Mouse (Mus musculus) heart, adult 2 months (tissue): ENCODE data around the gene Bach2. TPM values are rescaled to one million over a fixed set of nuclear protein-coding genes. Genes with fewer than 3 reads are reported as not detected.

Experiments
- DNase-seq, 2 experiments: peaks; one replicate each; pipeline ENCODE4 v3.0.0; 2021
- H3K27ac ChIP-seq: fragments of 200-600 bp; 2 replicates; pipeline ENCODE4 v1.8.1; 2022
- H3K27me3 ChIP-seq: fragments of 200-500 bp; 2 replicates; pipeline ENCODE4 v1.6.1; 2012; ENCODE audit warnings: mild to moderate bottlenecking, low read length, inconsistent platforms, mixed read lengths; ENCODE audit not compliant: control insufficient read depth, insufficient read depth
- H3K36me3 ChIP-seq: fragments of 200-500 bp; 2 replicates; pipeline ENCODE4 v1.6.1; 2012; ENCODE audit warnings: low read length, inconsistent platforms; ENCODE audit not compliant: control insufficient read depth, insufficient read depth
- H3K4me1 ChIP-seq: fragments of 200-500 bp; 2 replicates; pipeline ENCODE4 v1.6.1; 2011; ENCODE audit warnings: low read length; ENCODE audit not compliant: control insufficient read depth, insufficient read depth
- H3K4me3 ChIP-seq: fragments of 200-600 bp; 2 replicates; pipeline ENCODE4 v1.8.1; 2022
- H3K79me2 ChIP-seq: fragments of 200-500 bp; replicated peaks from 2 replicates; pipeline ENCODE4 v1.6.1; 2012; ENCODE audit warnings: mild to moderate bottlenecking, inconsistent platforms, low read length, moderate library complexity, mixed read lengths; ENCODE audit not compliant: control insufficient read depth, insufficient read depth
- H3K9ac ChIP-seq: fragments of 200-500 bp; 2 replicates; pipeline ENCODE4 v1.6.1; 2012; ENCODE audit warnings: low read depth, mild to moderate bottlenecking, control low read depth, inconsistent platforms, low read length, mixed read lengths
- CTCF ChIP-seq: fragments of 200-600 bp; IDR thresholded peaks from 2 replicates; pipeline ENCODE4 v1.8.1; 2022; ENCODE audit warnings: antibody characterized with exemption, mild to moderate bottlenecking, moderate library complexity
- EP300 ChIP-seq: fragments of 200-500 bp; IDR thresholded peaks from 2 replicates; pipeline ENCODE4 v1.6.1; 2011; ENCODE audit warnings: low read depth, low read length, control low read depth; ENCODE audit not compliant: insufficient read depth
- POLR2A ChIP-seq: fragments of 200-500 bp; IDR thresholded peaks from 2 replicates; pipeline ENCODE4 v1.6.1; 2011; ENCODE audit warnings: mild to moderate bottlenecking, low read depth, low read length, control low read depth; ENCODE audit not compliant: insufficient read depth
- WGBS: fragments of 180-500 bp; shearing (Covaris S2); methylation state at CpG from one replicate; pipeline ENCODE4 v1.1.7; 2018; 5-methylcytosine and 5-hydroxymethylcytosine counted together
- intact Hi-C: fragments of 180-260 bp; cut with DNase I; formaldehyde crosslinking; loops from one replicate; pipeline ENCODE4 v1.15.1; 2025
- polyA plus RNA-seq: library from polyadenylated mRNA; depleted of rRNA; stranded (reverse); fragments of >200 nt; gene quantifications from 2 replicates; pipeline ENCODE4 v1.2.3, GENCODE M21; 2012
- total RNA-seq, 2 experiments: library from RNA; stranded (reverse); gene quantifications; 2 replicates each; pipeline ENCODE4 v1.2.3; 2021

The Bach2 gene
- total and polyA plus RNA-seq, 3 experiments, result 2.4 to 4.2 (median 3.9) TPM

- Histone ChIP-seq H3K4me1 (peaks cover 2% of the 10 kb centered on the region; the same call in 1 of the 2 replicates), H3K4me3 (peak overlapping the region; percentile 72), H3K27me3 (no peaks in the 10 kb centered on the region), H3K79me2 (no peaks in the 10 kb centered on the region), H3K27ac (peak overlapping the region; percentile 95), H3K9ac (peak overlapping the region; percentile 90), H3K36me3 (no peaks in the 10 kb centered on the region)
- peak; percentile 79 to 83 for DNase-seq
- TF ChIP-seq CTCF (peak; percentile 69), EP300 (0 out of 2 replicates have a peak, but pooled peaks have one; percentile 42), POLR2A (no peak)
- under 1% methylated on average over 26 of the region's 26 CpGs for WGBS
- intact Hi-C loops, result loop anchor here (1.0 to 5.0 kb wide), 5 partner anchors 37 to 333 kb away; no protein-coding TSS in a partner anchor
Measured at GRCm38 (mm10) chr4:32239749-32240131, 1.1 kb downstream of the Bach2 start.

DNA sequence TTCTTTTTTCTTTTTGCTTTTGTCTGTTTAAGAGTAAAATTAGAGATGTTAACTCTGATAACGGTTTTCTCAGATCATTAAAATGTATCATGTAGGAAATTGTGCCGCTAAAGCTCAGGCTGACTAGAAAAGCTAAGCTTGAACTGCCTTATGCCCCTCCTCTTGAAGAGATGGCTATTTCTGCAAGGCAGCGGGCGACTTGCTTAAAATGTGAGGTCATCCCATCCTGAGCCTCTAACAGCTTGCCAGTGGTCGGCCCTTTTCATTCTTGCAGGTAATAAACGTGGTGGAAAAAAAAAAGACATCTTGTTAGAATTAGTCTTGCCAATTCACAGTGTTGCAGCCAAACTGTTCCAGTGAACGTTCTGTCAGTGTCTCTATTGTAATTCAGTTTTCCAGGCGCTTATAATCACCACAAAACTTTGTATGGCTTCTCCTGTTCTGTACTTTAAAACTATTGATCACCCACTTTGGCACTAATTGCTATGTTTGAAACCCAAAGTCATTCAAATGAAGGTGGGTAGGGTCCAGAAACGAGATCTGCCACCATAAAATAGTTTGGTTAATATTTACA is 1.9 kb downstream of the Bach2 start:
- 53% methylated on average over 9 of the region's 9 CpGs for WGBS
- Histone ChIP-seq H3K9ac (no peak overlapping the region), H3K27me3 (no peaks in the 10 kb centered on the region), H3K36me3 (no peaks in the 10 kb centered on the region), H3K4me3 (no peak overlapping the region), H3K4me1 (peaks cover 2% of the 10 kb centered on the region; the same call in 1 of the 2 replicates), H3K79me2 (no peaks in the 10 kb centered on the region), H3K27ac (no peak overlapping the region; the same call in 1 of the 2 replicates)
- TF ChIP-seq POLR2A (no peak), CTCF (no peak), EP300 (no peak)
- intact Hi-C loops, result no loop called here
- DNase-seq, result no peak

DNA sequence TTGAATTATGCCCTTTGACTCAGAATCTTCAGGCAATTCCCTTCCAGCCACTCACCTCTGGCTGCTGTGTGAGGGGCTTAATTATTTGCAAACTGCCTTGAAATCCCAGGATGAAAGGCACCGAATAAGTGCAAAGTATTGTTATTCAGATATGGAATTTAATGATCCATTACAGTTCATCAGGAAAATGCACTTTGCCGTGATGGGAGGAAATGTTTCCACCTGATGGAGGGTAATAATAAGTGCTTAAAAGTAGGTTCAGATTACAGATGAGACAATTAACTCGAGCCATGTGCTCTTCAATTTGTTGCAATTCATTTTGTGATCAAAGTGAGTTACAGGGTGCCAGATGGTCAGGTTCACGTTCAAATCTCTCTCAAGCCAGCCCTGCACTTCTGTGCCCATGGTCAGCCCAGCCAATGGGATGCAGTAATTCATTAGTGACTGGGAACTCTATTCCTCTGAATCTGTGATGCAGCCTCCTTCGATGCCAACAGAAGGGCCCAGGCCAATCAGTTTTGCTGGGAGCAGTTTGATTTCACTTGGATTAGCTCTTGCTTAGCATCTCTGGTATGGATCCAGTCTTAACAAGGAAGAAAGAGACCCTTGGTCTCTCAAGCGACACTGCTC is 2.9 kb downstream of the Bach2 start:
- Histone ChIP-seq H3K27me3 (no peaks in the 10 kb centered on the region), H3K9ac (no peak overlapping the region), H3K27ac (no peak overlapping the region), H3K36me3 (no peaks in the 10 kb centered on the region), H3K79me2 (no peaks in the 10 kb centered on the region), H3K4me3 (no peak overlapping the region), H3K4me1 (peaks cover 2% of the 10 kb centered on the region; the same call in 1 of the 2 replicates)
- no peak for DNase-seq
- no peak for TF ChIP-seq POLR2A
- no peak for TF ChIP-seq CTCF
- no peak for TF ChIP-seq EP300
- WGBS, result 87% methylated on average over 6 of the region's 6 CpGs
- intact Hi-C loops, result no loop called here

- no peak for TF ChIP-seq CTCF
- TF ChIP-seq POLR2A, result no peak
- no peak for TF ChIP-seq EP300
- Histone ChIP-seq H3K79me2 (no peaks in the 10 kb centered on the region), H3K9ac (no peak overlapping the region), H3K27me3 (no peaks in the 10 kb centered on the region), H3K36me3 (no peaks in the 10 kb centered on the region), H3K4me1 (peaks cover 5% of the 10 kb centered on the region), H3K4me3 (no peak overlapping the region), H3K27ac (no peak overlapping the region)
- DNase-seq, result no peak
- 87% methylated on average over 6 of the region's 6 CpGs for WGBS
- intact Hi-C loops, result no loop called here
Measured at GRCm38 (mm10) chr4:32242122-32242615, 3.6 kb downstream of the Bach2 start.

DNA sequence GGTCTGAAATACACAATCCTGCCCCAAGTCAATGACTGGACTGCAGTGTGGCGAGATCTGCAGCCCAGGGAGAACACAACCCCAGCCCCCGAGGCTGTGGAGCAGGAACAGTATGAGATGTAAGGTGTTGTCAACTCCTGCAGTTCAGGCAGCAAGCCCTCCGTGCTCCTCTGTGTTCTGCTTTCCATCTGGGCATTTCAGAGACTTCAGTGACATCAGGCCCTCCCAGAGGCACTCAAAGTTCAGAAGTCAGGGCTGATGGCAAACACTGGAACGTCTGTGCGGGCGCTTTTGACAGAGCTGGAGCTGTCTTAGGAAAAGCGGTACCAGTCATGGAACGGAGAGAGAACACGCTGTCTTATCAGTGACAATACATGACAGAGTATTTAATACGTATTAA is 4.9 kb downstream of the Bach2 start:
- intact Hi-C loops, result no loop called here
- Histone ChIP-seq H3K27me3 (no peaks in the 10 kb centered on the region), H3K4me3 (no peak overlapping the region), H3K79me2 (no peaks in the 10 kb centered on the region), H3K27ac (no peak overlapping the region), H3K36me3 (no peaks in the 10 kb centered on the region), H3K4me1 (peaks cover 12% of the 10 kb centered on the region), H3K9ac (no peak overlapping the region)
- TF ChIP-seq EP300 (no peak), CTCF (no peak), POLR2A (no peak)
- DNase-seq, result no peak
- 80% methylated on average over 10 of the region's 10 CpGs for WGBS

DNA sequence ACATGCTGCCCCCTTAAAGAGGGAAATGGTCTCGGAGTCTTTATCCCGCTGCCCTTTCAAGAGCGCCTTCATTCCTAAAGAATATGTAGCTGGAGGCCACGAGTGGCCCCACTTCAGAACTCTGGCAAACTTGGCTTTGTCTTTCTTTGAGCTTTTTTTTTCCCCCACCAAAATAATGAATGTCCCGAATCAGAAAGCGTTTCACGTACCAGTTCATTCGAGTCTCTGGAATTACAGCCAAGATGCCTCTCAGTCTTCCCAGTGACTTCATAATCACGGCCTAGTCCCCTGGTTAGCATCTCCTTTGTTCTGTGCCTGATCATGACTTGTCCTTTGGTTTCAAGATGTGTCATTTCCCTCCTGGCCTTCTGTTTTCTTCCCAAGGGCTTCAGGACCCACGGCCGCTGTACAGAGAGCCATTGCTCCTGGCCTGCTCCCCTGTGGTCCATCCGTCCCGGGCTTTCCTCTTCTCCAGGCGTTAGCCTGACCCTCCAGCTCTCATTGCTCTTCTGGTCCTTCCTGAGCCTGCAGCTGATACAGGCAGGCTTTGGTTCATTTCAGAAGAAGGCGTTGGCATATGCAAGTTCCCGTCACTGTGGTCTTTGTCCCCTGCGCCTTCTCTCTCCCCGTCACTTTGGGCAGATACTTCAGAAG is 5.6 kb downstream of the Bach2 start:
- no peak overlapping the region for H3K9ac ChIP-seq
- H3K79me2 ChIP-seq, result no peaks in the 10 kb centered on the region
- H3K27ac ChIP-seq, result no peak overlapping the region
- no peaks in the 10 kb centered on the region for H3K36me3 ChIP-seq
- DNase-seq, result no peak
- H3K4me3 ChIP-seq, result no peak overlapping the region
- intact Hi-C loops, result no loop called here
- H3K27me3 ChIP-seq, result no peaks in the 10 kb centered on the region
- WGBS, result 74% methylated on average over 18 of the region's 18 CpGs
- no peak for TF ChIP-seq POLR2A
- no peak for TF ChIP-seq EP300
- TF ChIP-seq CTCF, result no peak
- peaks cover 12% of the 10 kb centered on the region for H3K4me1 ChIP-seq
